Mouse (Mus musculus): ENCODE measurements around the gene Pycr1. TPM values are rescaled to one million over a fixed set of nuclear protein-coding genes. Genes with fewer than 3 reads are reported as not detected.
A peak's percentile ranks its signal among the peaks of the same experiment; 100 is the strongest.

Pycr1 gene
- polyA plus RNA-seq, 1 experiment from 2014 or later, result 25.4 TPM

DNA sequence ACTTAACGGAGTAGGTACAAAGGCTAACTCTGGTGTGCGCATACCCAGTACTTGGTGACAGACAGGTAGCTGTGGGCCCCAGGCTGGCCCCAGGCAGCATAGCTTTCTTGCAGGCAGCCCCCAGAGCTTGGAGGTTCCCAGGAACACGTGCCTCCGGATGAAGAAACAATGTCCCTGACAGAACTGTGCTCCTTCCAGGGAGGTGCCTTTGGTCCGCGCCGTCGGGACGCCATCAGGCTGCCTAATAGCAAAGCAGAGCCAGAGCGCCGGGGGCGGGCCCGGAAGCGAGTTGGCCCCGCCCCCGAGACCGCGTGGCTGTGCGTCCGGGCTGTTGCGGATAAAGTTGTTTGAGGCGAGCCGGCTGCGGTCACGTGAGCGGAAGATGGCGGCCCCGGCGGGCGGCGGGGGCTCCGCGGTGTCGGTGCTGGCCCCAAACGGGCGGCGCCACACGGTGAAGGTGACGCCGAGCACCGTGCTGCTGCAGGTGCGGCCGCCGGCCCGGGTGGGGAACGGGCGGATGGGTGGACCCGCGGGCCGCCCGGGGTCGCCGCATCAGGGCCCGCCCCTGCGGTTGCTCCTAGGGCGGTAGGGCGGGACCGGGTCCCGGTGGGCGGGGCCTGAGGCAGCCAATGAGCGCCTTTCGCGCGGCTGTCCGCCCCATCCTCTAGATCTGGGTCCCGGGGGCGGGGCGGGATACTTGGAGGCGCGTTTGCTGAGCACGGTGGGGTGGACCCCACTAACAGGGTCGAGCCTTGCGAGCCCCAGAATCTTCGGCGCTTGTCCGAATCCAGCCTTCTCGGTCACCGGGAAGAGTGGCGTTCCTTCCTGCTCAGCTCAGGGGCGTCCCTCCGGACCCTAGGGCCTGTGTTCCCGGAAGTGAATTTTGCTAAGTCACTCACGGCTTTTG lies 29.4 kb upstream of the Pycr1 start, which contains the start of gene Aspscr1:
Gene Aspscr1 (plus strand): TSS at position 287 of the 907 bp plus-strand sequence.
- under 1% methylated on average over 83 of the region's 83 CpGs for WGBS
- Histone ChIP-seq H3K27ac (peak within 1 kb of the TSS; percentile 86), H3K36me3 (peaks cover 10% of the 10 kb centered on the region)

GRCm38 (mm10) chr11:120666617-120667016 lies 23.0 kb upstream of the Pycr1 start:
- Histone ChIP-seq H3K27me3 (peaks cover 35% of the 10 kb centered on the region), H3K9me3 (no peaks in the 10 kb centered on the region), H3K4me2 (no peak overlapping the region), H3K36me3 (no peaks in the 10 kb centered on the region), H3K4me1 (peaks cover 10% of the 10 kb centered on the region; the same call in 1 of the 2 replicates), H3K4me3 (no peak overlapping the region), H3K27ac (no peak overlapping the region), H3K9ac (no peak overlapping the region)
- ATAC-seq (ENCODE audit: borderline replicate concordance, extremely low read depth, low FRiP score, low TSS enrichment), result no peak
- 3% methylated on average over 3 of the region's 3 CpGs for WGBS

More for the DNA sequence above, 29.4 kb upstream of the Pycr1 start, which contains the start of gene Aspscr1:
- Histone ChIP-seq H3K4me1 (peaks cover 7% of the 10 kb centered on the region), H3K4me2 (peak within 1 kb of the TSS; percentile 83), H3K9ac (peak within 1 kb of the TSS; percentile 64), H3K27me3 (no peaks in the 10 kb centered on the region), H3K4me3 (peak within 1 kb of the TSS; percentile 62), H3K9me3 (no peaks in the 10 kb centered on the region)
- ATAC-seq (ENCODE audit: borderline replicate concordance, extremely low read depth, low FRiP score, low TSS enrichment), result peak; percentile 97

GRCm38 (mm10) chr11:120665406-120665805 lies 21.8 kb upstream of the Pycr1 start:
- Histone ChIP-seq H3K9me3 (no peaks in the 10 kb centered on the region), H3K27me3 (peaks cover 47% of the 10 kb centered on the region), H3K4me1 (peaks cover 18% of the 10 kb centered on the region), H3K4me2 (no peak overlapping the region), H3K36me3 (no peaks in the 10 kb centered on the region), H3K27ac (no peak overlapping the region), H3K9ac (no peak overlapping the region), H3K4me3 (no peak overlapping the region)
- WGBS, result 50% methylated on average over 3 of the region's 3 CpGs
- ATAC-seq (ENCODE audit: borderline replicate concordance, extremely low read depth, low FRiP score, low TSS enrichment), result peak; percentile 68; the same call in 1 of the 2 replicates

GRCm38 (mm10) chr11:120663714-120664113 lies 20.1 kb upstream of the Pycr1 start:
- Histone ChIP-seq H3K27ac (no peak overlapping the region), H3K4me3 (no peak overlapping the region), H3K9me3 (no peaks in the 10 kb centered on the region), H3K4me1 (peaks cover 27% of the 10 kb centered on the region), H3K9ac (no peak overlapping the region), H3K36me3 (no peaks in the 10 kb centered on the region), H3K4me2 (no peak overlapping the region), H3K27me3 (peaks cover 64% of the 10 kb centered on the region)
- ATAC-seq (ENCODE audit: borderline replicate concordance, extremely low read depth, low FRiP score, low TSS enrichment), result no peak
- WGBS, result 79% methylated on average over 5 of the region's 5 CpGs

- Histone ChIP-seq H3K4me3 (no peak overlapping the region), H3K9me3 (no peaks in the 10 kb centered on the region), H3K4me2 (no peak overlapping the region), H3K9ac (no peak overlapping the region), H3K36me3 (no peaks in the 10 kb centered on the region), H3K4me1 (peaks cover 27% of the 10 kb centered on the region), H3K27ac (no peak overlapping the region), H3K27me3 (peaks cover 73% of the 10 kb centered on the region)
- WGBS, result 53% methylated on average over 6 of the region's 6 CpGs
- no peak for ATAC-seq (ENCODE audit: borderline replicate concordance, extremely low read depth, low FRiP score, low TSS enrichment)
Measured at GRCm38 (mm10) chr11:120662759-120663158, 19.2 kb upstream of the Pycr1 start.

GRCm38 (mm10) chr11:120661076-120661460 lies 17.5 kb upstream of the Pycr1 start, which contains the start of gene Notum:
Notum (minus strand) TSS chr11:120661175.
- Histone ChIP-seq H3K9ac (peak within 1 kb of the TSS; percentile 38), H3K4me1 (peaks cover 21% of the 10 kb centered on the region), H3K27ac (no peak within 1 kb of the TSS), H3K9me3 (no peaks in the 10 kb centered on the region), H3K36me3 (no peaks in the 10 kb centered on the region), H3K27me3 (peaks cover 90% of the 10 kb centered on the region), H3K4me2 (peak within 1 kb of the TSS; percentile 74), H3K4me3 (peak within 1 kb of the TSS; percentile 48)
- WGBS, result under 1% methylated on average over 35 of the region's 35 CpGs
- 0 out of 2 replicates have a peak, but pooled peaks have one; percentile 3 for ATAC-seq (ENCODE audit: borderline replicate concordance, extremely low read depth, low FRiP score, low TSS enrichment)

GRCm38 (mm10) chr11:120660301-120661075 lies 16.9 kb upstream of the Pycr1 start:
- no peaks in the 10 kb centered on the region for H3K9me3 ChIP-seq
- peak overlapping the region; percentile 74 for H3K4me2 ChIP-seq
- peak overlapping the region; percentile 38 for H3K9ac ChIP-seq
- peaks cover 18% of the 10 kb centered on the region for H3K4me1 ChIP-seq
- under 1% methylated on average over 90 of the region's 95 CpGs for WGBS
- peak; percentile 52 for ATAC-seq (ENCODE audit: borderline replicate concordance, extremely low read depth, low FRiP score, low TSS enrichment)
- H3K27me3 ChIP-seq, result peaks cover 94% of the 10 kb centered on the region
- H3K4me3 ChIP-seq, result peak overlapping the region; percentile 48
- no peaks in the 10 kb centered on the region for H3K36me3 ChIP-seq
- no peak overlapping the region for H3K27ac ChIP-seq

DNA sequence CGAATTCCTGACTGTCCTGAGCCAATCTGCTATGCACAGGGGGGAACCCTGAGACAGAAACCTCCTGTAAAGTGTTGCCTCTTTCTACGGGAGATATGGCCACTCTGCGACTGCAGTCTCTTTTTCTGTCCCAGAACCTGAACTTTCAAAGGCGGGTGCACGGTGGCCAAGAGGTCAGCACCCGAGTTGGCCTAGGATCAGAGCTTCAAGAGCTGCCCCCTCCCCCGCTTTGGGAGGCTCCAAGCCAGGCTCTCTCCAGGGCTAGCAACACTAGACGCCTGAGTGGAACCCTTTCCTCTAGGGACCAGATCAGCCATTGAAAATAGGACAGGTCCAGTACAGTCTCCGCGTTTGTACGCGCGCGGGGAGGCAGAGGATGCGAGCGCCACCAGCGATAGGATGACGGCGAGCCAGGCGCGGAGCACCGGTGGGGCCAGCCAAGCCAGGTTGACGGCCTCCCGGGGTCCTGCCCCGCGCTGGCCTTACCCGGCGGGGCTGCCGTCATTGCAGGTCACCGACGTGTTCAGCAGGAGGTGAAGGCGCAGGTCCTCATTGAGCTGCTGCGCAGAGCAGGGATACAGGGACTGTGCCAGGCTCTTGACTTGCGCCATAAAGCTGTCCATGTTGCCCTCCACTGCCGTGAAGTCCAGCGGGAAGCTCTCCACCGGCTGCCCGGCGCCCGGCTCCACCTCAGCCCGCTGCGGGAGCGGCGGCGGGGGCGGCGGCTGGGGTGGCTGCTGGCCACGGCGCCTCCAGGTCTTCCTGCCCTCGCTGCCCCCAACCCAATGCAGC lies 16.1 kb upstream of the Pycr1 start:
- ATAC-seq (ENCODE audit: borderline replicate concordance, extremely low read depth, low FRiP score, low TSS enrichment), result no peak
- H3K9ac ChIP-seq, result no peak overlapping the region

GRCm38 (mm10) chr11:120658876-120659410 lies 15.4 kb upstream of the Pycr1 start:
- H3K4me1 ChIP-seq, result peaks cover 18% of the 10 kb centered on the region
- H3K9me3 ChIP-seq, result no peaks in the 10 kb centered on the region
- no peaks in the 10 kb centered on the region for H3K36me3 ChIP-seq
- H3K4me2 ChIP-seq, result peak overlapping the region; percentile 74; the same call in 1 of the 2 replicates
- H3K27me3 ChIP-seq, result peaks cover 82% of the 10 kb centered on the region
- WGBS, result 4% methylated on average over 24 of the region's 24 CpGs
- ATAC-seq (ENCODE audit: borderline replicate concordance, extremely low read depth, low FRiP score, low TSS enrichment), result no peak
- no peak overlapping the region for H3K27ac ChIP-seq
- no peak overlapping the region for H3K4me3 ChIP-seq
- H3K9ac ChIP-seq, result no peak overlapping the region

More for the DNA sequence above, 16.1 kb upstream of the Pycr1 start:
- WGBS, result 2% methylated on average over 50 of the region's 50 CpGs
- Histone ChIP-seq H3K4me2 (peak overlapping the region; percentile 74), H3K4me1 (peaks cover 18% of the 10 kb centered on the region), H3K36me3 (no peaks in the 10 kb centered on the region), H3K27me3 (peaks cover 86% of the 10 kb centered on the region), H3K9me3 (no peaks in the 10 kb centered on the region), H3K4me3 (peak overlapping the region; percentile 48), H3K27ac (no peak overlapping the region)

GRCm38 (mm10) chr11:120657301-120657700 lies 13.7 kb upstream of the Pycr1 start:
- peaks cover 18% of the 10 kb centered on the region for H3K4me1 ChIP-seq
- no peak overlapping the region for H3K4me2 ChIP-seq
- no peak overlapping the region for H3K9ac ChIP-seq
- H3K27ac ChIP-seq, result no peak overlapping the region
- peaks cover 66% of the 10 kb centered on the region for H3K27me3 ChIP-seq
- ATAC-seq (ENCODE audit: borderline replicate concordance, extremely low read depth, low FRiP score, low TSS enrichment), result no peak
- H3K36me3 ChIP-seq, result no peaks in the 10 kb centered on the region
- WGBS, result 80% methylated on average over 4 of the region's 4 CpGs
- no peaks in the 10 kb centered on the region for H3K9me3 ChIP-seq
- H3K4me3 ChIP-seq, result no peak overlapping the region

GRCm38 (mm10) chr11:120654741-120655140 lies 11.2 kb upstream of the Pycr1 start:
- Histone ChIP-seq H3K27me3 (peaks cover 48% of the 10 kb centered on the region), H3K9me3 (no peaks in the 10 kb centered on the region), H3K9ac (no peak overlapping the region), H3K27ac (no peak overlapping the region), H3K36me3 (no peaks in the 10 kb centered on the region), H3K4me2 (no peak overlapping the region), H3K4me3 (no peak overlapping the region), H3K4me1 (peaks cover 3% of the 10 kb centered on the region)
- WGBS, result 72% methylated on average over 3 of the region's 3 CpGs
- no peak for ATAC-seq (ENCODE audit: borderline replicate concordance, extremely low read depth, low FRiP score, low TSS enrichment)

All from lung, embryonic 15.5 days (tissue).